Mouse (Mus musculus): ENCODE results near the gene Sp3. TPM values are rescaled to one million over a fixed set of nuclear protein-coding genes. Genes with fewer than 3 reads are reported as not detected.

Sp3 gene
- polyA plus RNA-seq, 1 experiment from 2014 or later, result 30.0 TPM

DNA sequence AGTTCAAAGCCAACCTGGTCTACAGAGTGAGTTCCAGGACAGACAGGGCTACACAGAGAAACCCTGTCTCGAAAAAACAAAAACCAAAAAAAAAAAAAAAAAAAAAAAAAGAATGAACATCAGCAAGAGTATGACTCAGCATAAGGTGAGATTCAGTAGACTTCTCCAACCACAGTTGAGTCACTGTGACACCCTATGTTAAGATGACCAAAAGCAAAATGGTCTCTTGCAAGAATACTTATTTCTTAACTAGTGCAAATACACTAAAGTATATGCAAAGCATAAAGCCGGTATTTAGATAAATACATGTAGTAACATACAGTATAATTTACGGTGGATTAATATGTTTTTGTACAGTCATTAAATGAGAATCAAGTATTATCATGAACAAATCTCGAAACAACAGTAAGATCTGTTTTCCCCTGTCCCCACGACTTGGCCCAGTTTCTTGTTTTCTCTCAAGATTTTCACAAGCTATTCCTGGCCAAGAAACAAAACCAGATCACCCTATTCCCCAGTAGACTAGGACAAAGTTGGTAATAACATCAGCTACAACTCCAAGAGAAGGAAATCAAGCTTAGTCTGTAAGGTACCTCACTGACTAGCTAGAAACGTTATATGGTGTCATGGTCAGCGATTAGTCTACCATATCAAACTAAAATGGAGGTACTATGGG is 2.0 kb upstream of the Sp3 start:
- no peak for ATAC-seq
- 92% methylated on average over 7 of the region's 7 CpGs for WGBS
- no peak overlapping the region for H3K27ac ChIP-seq (ENCODE audit: low read depth, low read length)
- H3K9ac ChIP-seq (ENCODE audit: low read depth, low read length), result no peak overlapping the region
- H3K36me3 ChIP-seq (ENCODE audit: control insufficient read depth, insufficient read depth, low read length), result no peaks in the 10 kb centered on the region
- no peaks in the 10 kb centered on the region for H3K9me3 ChIP-seq (ENCODE audit: control insufficient read depth, low read length)
- no peak overlapping the region for H3K4me2 ChIP-seq (ENCODE audit: low read length)
- H3K4me1 ChIP-seq (ENCODE audit: control insufficient read depth, insufficient read depth, low read depth, low read length), result peaks cover 5% of the 10 kb centered on the region
- no peak overlapping the region for H3K4me3 ChIP-seq (ENCODE audit: low read length)
- no peaks in the 10 kb centered on the region for H3K27me3 ChIP-seq (replicated peaks; ENCODE audit: control insufficient read depth, insufficient read depth, low read length)

DNA sequence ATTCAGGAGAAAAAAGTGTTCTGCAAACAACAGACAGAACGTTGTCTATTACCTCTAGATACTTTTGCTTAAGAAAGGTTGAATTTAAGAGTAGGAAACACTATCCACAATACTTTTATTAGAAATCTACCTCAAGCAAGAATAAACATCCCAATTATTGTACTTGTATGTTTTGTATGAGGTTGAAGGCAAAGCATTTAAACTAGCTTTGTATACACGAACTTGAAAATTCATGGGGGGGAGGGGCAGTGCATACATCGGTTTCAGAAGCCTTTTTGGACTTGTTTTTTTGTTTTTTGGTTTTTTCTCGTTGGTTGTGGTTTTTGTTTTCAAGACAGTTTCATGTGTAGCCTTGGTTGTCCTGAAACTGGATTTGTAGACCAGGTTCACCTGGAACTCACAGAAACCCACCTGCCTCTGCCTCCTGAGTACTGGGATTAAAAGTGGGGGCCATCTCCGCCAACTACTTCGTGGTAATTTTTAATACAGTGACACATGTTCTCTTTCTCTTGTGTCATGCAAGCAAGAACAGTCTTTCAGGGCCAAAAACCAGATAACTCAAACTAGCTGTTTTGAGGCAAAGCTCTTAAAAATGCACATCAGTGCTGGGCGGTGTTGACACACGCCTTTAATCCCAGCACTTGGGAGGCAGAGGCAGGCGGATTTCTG is 1.3 kb upstream of the Sp3 start:
- H3K27ac ChIP-seq (ENCODE audit: low read depth, low read length), result no peak overlapping the region; the same call in 1 of the 2 replicates
- H3K4me3 ChIP-seq (ENCODE audit: low read length), result no peak overlapping the region
- peaks cover 10% of the 10 kb centered on the region for H3K4me1 ChIP-seq (ENCODE audit: control insufficient read depth, insufficient read depth, low read depth, low read length)
- no peaks in the 10 kb centered on the region for H3K27me3 ChIP-seq (replicated peaks; ENCODE audit: control insufficient read depth, insufficient read depth, low read length)
- H3K36me3 ChIP-seq (ENCODE audit: control insufficient read depth, insufficient read depth, low read length), result no peaks in the 10 kb centered on the region
- H3K4me2 ChIP-seq (ENCODE audit: low read length), result peak overlapping the region; percentile 51
- no peaks in the 10 kb centered on the region for H3K9me3 ChIP-seq (ENCODE audit: control insufficient read depth, low read length)
- 71% methylated on average over 9 of the region's 9 CpGs for WGBS
- ATAC-seq, result no peak
- H3K9ac ChIP-seq (ENCODE audit: low read depth, low read length), result no peak overlapping the region

DNA sequence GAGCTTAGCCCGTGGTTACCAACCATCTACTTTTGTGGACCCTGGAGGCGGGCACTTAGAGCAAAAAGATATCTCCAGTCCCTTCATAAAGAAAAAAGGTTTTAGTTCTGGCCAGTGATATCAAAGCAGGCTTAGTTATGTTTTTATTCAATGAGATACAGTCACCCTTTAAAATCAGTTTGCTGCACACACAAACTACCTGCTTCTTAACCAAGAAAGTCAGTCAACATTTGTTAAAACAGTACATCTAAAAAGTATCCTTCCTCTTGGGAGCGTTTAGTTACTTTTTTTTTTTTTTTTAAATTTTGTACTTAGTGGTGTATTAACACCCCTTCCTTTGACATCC is 802 bp upstream of the Sp3 start:
- Histone ChIP-seq H3K9me3 (ENCODE audit: control insufficient read depth, low read length) (no peaks in the 10 kb centered on the region), H3K4me2 (ENCODE audit: low read length) (peak overlapping the region; percentile 51), H3K4me3 (ENCODE audit: low read length) (peak overlapping the region; percentile 98), H3K9ac (ENCODE audit: low read depth, low read length) (peak overlapping the region; percentile 100), H3K4me1 (ENCODE audit: control insufficient read depth, insufficient read depth, low read depth, low read length) (peaks cover 13% of the 10 kb centered on the region), H3K27ac (ENCODE audit: low read depth, low read length) (peak overlapping the region; percentile 100), H3K36me3 (ENCODE audit: control insufficient read depth, insufficient read depth, low read length) (no peaks in the 10 kb centered on the region), H3K27me3 (replicated peaks; ENCODE audit: control insufficient read depth, insufficient read depth, low read length) (no peaks in the 10 kb centered on the region)
- 9% methylated on average over 3 of the region's 3 CpGs for WGBS
- no peak for ATAC-seq

DNA sequence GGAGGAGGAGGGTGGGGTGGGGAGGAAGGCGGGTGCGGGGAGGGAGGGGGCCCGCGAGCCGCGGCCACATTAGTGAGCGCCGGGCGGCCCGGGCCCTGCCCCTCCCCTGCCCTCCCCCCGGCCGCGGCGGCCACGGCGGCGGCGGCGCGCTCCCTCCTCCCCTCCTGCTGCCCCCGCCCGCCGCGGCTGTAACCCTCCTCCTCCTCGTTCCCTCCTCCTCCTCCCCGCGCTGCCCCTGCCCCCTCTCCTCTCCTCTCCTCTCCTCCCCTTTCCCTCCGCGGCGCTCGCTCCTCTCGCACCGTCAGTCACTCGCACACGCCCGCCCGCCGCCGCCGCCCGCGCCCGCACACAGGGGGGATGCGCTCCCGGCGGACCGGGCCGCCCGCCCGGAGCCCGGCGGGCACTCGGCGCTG is 581 bp downstream of the Sp3 start:
- Histone ChIP-seq H3K4me2 (ENCODE audit: low read length) (peak overlapping the region; percentile 36), H3K9me3 (ENCODE audit: control insufficient read depth, low read length) (no peaks in the 10 kb centered on the region), H3K9ac (ENCODE audit: low read depth, low read length) (peak overlapping the region; percentile 100), H3K27ac (ENCODE audit: low read depth, low read length) (peak overlapping the region; percentile 100), H3K4me3 (ENCODE audit: low read length) (peak overlapping the region; percentile 98), H3K27me3 (replicated peaks; ENCODE audit: control insufficient read depth, insufficient read depth, low read length) (no peaks in the 10 kb centered on the region), H3K36me3 (ENCODE audit: control insufficient read depth, insufficient read depth, low read length) (no peaks in the 10 kb centered on the region), H3K4me1 (ENCODE audit: control insufficient read depth, insufficient read depth, low read depth, low read length) (peaks cover 19% of the 10 kb centered on the region)
- peak; percentile 59 for ATAC-seq
- under 1% methylated on average over 41 of the region's 54 CpGs for WGBS

DNA sequence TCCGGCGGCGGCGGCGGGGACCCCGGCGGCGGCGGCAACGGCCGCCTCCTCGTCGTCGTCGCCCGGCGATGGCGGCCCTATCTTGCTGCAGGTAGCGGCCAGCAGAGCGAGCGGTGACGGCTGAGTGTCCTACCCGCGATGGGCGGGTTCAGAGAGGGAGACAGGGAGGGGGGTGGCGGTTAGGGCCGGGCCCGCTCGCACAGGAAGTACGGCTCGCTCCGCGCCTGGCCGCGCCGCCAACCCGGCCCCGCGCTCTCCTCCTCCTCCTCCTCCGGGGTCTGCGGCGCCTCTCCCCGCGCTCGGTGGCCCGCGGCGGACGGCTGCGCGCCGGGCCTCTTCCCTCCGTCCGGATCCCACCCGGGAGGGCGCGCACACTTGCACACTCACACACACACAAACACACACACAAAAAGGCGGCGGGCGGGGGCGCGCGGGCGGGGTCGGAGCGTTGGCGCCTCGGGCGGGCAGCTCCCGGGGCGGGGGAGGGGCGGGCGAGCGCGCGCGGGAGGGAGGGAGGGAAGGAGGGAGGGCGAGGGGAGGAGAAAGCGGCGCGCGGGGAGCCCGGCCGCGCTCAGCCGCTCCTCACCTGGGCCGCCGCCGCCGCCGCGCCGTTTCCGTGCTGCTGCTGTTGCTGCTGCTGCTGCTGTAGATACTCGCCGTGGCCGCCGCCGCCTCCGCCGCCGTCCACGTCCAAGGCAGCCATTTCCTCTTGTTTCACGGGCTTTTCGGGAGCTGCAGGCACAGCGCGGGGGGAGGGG is 1.2 kb downstream of the Sp3 start:
- WGBS, result 2% methylated on average over 53 of the region's 107 CpGs
- no peaks in the 10 kb centered on the region for H3K27me3 ChIP-seq (replicated peaks; ENCODE audit: control insufficient read depth, insufficient read depth, low read length)
- no peaks in the 10 kb centered on the region for H3K9me3 ChIP-seq (ENCODE audit: control insufficient read depth, low read length)
- peak; percentile 82 for ATAC-seq
- peak overlapping the region; percentile 98 for H3K4me3 ChIP-seq (ENCODE audit: low read length)
- H3K4me2 ChIP-seq (ENCODE audit: low read length), result peak overlapping the region; percentile 57
- peak overlapping the region; percentile 100 for H3K27ac ChIP-seq (ENCODE audit: low read depth, low read length)
- H3K36me3 ChIP-seq (ENCODE audit: control insufficient read depth, insufficient read depth, low read length), result no peaks in the 10 kb centered on the region
- peak overlapping the region; percentile 100 for H3K9ac ChIP-seq (ENCODE audit: low read depth, low read length)
- H3K4me1 ChIP-seq (ENCODE audit: control insufficient read depth, insufficient read depth, low read depth, low read length), result peaks cover 19% of the 10 kb centered on the region

DNA sequence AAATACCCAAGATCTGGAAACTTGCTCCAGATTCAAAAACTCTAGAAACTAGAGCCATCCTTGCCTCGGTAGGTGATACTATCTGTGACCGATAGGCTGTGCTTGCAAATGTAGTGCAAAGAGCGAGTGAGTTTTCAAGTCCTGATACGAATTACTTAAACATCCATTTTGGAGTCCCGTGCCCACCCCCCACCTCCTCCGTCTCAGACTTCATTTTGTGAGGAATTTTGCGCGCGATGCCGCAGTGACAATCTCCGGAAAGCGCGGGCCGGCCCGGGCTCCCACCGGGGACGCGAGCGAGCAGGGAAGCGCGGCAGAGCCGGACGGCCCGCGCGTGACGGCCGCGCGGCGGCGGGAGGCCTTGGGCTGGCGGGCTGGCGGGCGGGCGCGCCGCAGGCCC is 1.8 kb downstream of the Sp3 start:
- H3K4me3 ChIP-seq (ENCODE audit: low read length), result peak overlapping the region; percentile 98
- peak overlapping the region; percentile 57 for H3K4me2 ChIP-seq (ENCODE audit: low read length)
- 1% methylated on average over 36 of the region's 38 CpGs for WGBS
- H3K9ac ChIP-seq (ENCODE audit: low read depth, low read length), result peak overlapping the region; percentile 100
- no peaks in the 10 kb centered on the region for H3K36me3 ChIP-seq (ENCODE audit: control insufficient read depth, insufficient read depth, low read length)
- peak; percentile 34 for ATAC-seq
- peaks cover 19% of the 10 kb centered on the region for H3K4me1 ChIP-seq (ENCODE audit: control insufficient read depth, insufficient read depth, low read depth, low read length)
- peak overlapping the region; percentile 100 for H3K27ac ChIP-seq (ENCODE audit: low read depth, low read length)
- no peaks in the 10 kb centered on the region for H3K9me3 ChIP-seq (ENCODE audit: control insufficient read depth, low read length)
- no peaks in the 10 kb centered on the region for H3K27me3 ChIP-seq (replicated peaks; ENCODE audit: control insufficient read depth, insufficient read depth, low read length)

DNA sequence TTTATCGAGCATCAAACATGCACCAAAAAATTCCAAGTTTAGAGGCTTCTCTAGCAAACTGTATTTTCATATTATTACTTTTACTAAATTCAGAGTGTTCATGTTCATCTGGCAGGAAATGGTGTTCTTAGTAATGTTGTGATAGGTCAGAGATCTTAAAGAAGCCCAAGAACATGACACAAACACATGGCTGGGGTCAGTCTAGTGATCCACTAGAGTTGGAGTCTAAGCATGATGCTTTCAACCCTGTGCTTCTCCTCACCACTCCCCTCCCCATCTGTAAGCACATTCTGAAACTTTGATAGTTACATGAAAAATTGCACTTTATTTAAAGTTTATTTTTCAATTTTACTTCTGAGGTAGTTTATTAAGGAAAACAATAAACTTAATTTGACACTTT is 3.0 kb downstream of the Sp3 start:
- WGBS, result 85% methylated on average over 1 of the region's 1 CpGs
- ATAC-seq, result no peak
- no peak overlapping the region for H3K4me3 ChIP-seq (ENCODE audit: low read length)

DNA sequence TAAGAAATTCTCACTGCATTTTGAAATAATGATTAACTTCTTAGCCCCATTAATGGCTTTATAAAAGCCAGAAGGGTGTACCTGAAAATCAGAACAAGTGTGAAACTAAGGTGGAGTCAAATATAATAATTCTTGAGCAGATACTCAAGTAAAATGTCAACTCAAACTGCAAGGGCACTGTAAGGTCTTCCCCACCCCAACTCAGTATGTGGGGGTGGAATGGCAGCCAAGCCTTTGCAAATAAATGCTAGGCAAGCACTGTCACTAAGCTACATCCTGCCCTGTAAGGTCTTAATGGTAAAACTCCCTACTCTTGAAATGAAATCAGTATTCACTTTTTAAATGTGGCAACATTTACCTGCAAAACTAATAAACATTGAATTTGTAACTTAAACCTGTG is 4.2 kb downstream of the Sp3 start:
- Histone ChIP-seq H3K4me2 (ENCODE audit: low read length) (no peak overlapping the region; the same call in 1 of the 2 replicates), H3K9ac (ENCODE audit: low read depth, low read length) (no peak overlapping the region), H3K27ac (ENCODE audit: low read depth, low read length) (no peak overlapping the region), H3K4me1 (ENCODE audit: control insufficient read depth, insufficient read depth, low read depth, low read length) (peaks cover 19% of the 10 kb centered on the region), H3K4me3 (ENCODE audit: low read length) (no peak overlapping the region), H3K36me3 (ENCODE audit: control insufficient read depth, insufficient read depth, low read length) (0 out of 2 replicates have a peak, but pooled peaks cover under 1% of the 10 kb centered on the region), H3K9me3 (ENCODE audit: control insufficient read depth, low read length) (no peaks in the 10 kb centered on the region), H3K27me3 (replicated peaks; ENCODE audit: control insufficient read depth, insufficient read depth, low read length) (no peaks in the 10 kb centered on the region)
- no peak for ATAC-seq

More for the DNA sequence above, 3.0 kb downstream of the Sp3 start:
- Histone ChIP-seq H3K4me2 (ENCODE audit: low read length) (peak overlapping the region; percentile 43), H3K36me3 (ENCODE audit: control insufficient read depth, insufficient read depth, low read length) (no peaks in the 10 kb centered on the region), H3K27me3 (replicated peaks; ENCODE audit: control insufficient read depth, insufficient read depth, low read length) (no peaks in the 10 kb centered on the region), H3K27ac (ENCODE audit: low read depth, low read length) (no peak overlapping the region), H3K9me3 (ENCODE audit: control insufficient read depth, low read length) (no peaks in the 10 kb centered on the region), H3K4me1 (ENCODE audit: control insufficient read depth, insufficient read depth, low read depth, low read length) (peaks cover 19% of the 10 kb centered on the region), H3K9ac (ENCODE audit: low read depth, low read length) (no peak overlapping the region)

DNA sequence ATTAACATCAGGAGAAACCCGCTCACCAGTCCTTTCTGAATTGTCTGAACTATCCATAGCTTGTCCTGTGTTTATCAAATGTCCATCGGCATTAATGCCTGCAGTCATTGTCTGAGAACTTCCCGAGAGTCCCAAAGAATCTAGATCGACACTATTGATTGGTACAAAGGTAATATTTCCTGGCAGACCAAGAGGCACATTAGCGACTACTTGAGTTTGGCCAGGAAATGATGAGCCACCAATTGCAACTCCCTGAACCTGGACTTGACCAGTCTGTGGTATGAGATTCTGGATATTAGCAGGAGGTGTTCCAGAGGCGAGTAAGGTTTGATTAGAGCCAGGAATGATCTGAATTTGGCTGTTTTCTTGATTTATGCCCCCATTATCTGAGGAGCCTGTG is 9.4 kb downstream of the Sp3 start:
- Histone ChIP-seq H3K27me3 (replicated peaks; ENCODE audit: control insufficient read depth, insufficient read depth, low read length) (no peaks in the 10 kb centered on the region), H3K4me3 (ENCODE audit: low read length) (no peak overlapping the region), H3K4me1 (ENCODE audit: control insufficient read depth, insufficient read depth, low read depth, low read length) (peaks cover 5% of the 10 kb centered on the region), H3K9ac (ENCODE audit: low read depth, low read length) (no peak overlapping the region), H3K9me3 (ENCODE audit: control insufficient read depth, low read length) (no peaks in the 10 kb centered on the region), H3K4me2 (ENCODE audit: low read length) (no peak overlapping the region), H3K36me3 (ENCODE audit: control insufficient read depth, insufficient read depth, low read length) (peaks cover 12% of the 10 kb centered on the region), H3K27ac (ENCODE audit: low read depth, low read length) (no peak overlapping the region)
- WGBS, result 92% methylated on average over 6 of the region's 6 CpGs
- no peak for ATAC-seq
